Mouse (Mus musculus): ENCODE data around the gene Akap12.

Gene Akap12

GRCm38 (mm10) chr10:4285752-4286151 lies 19.6 kb downstream of the Akap12 start:
- peak; percentile 26 to 51 for DNase-seq

GRCm38 (mm10) chr10:4289171-4289570 lies 23.0 kb downstream of the Akap12 start:
- DNase-seq, result no peak

- DNase-seq, result no peak
Measured at GRCm38 (mm10) chr10:4289636-4290035, 23.5 kb downstream of the Akap12 start.

GRCm38 (mm10) chr10:4290145-4290544 lies 24.0 kb downstream of the Akap12 start:
- DNase-seq, result no peak

GRCm38 (mm10) chr10:4290561-4290960 lies 24.4 kb downstream of the Akap12 start:
- DNase-seq, result no peak

GRCm38 (mm10) chr10:4293418-4293817 lies 27.2 kb downstream of the Akap12 start:
- DNase-seq, result no peak

- DNase-seq, result no peak
Measured at GRCm38 (mm10) chr10:4303558-4303957, 37.4 kb downstream of the Akap12 start.

GRCm38 (mm10) chr10:4323885-4324284 lies 57.7 kb downstream of the Akap12 start:
- DNase-seq, result no peak

GRCm38 (mm10) chr10:4325562-4325961 lies 59.4 kb downstream of the Akap12 start:
- peak in 1 of 2 experiments; percentile 38 for DNase-seq

- DNase-seq, result no peak
Measured at GRCm38 (mm10) chr10:4327716-4328115, 61.5 kb downstream of the Akap12 start.

- DNase-seq, result no peak
Measured at GRCm38 (mm10) chr10:4332228-4332979, 66.2 kb downstream of the Akap12 start.

- peak; percentile 68 to 76 for DNase-seq
Measured at GRCm38 (mm10) chr10:4333319-4333718, 67.1 kb downstream of the Akap12 start.

- peak; percentile 92 to 93 for DNase-seq
Measured at GRCm38 (mm10) chr10:4334039-4334683, 68.0 kb downstream of the Akap12 start.

- peak; percentile 63 to 66 for DNase-seq
Measured at GRCm38 (mm10) chr10:4338863-4339461, 72.8 kb downstream of the Akap12 start.

- DNase-seq, result peak; percentile 60 to 69
Measured at GRCm38 (mm10) chr10:4341430-4341829, 75.2 kb downstream of the Akap12 start.

- DNase-seq, result peak; percentile 92 to 94
Measured at GRCm38 (mm10) chr10:4346489-4347135, 80.4 kb downstream of the Akap12 start.

GRCm38 (mm10) chr10:4347136-4347492 lies 80.9 kb downstream of the Akap12 start:
- no peak for DNase-seq

GRCm38 (mm10) chr10:4347591-4347990 lies 81.4 kb downstream of the Akap12 start:
- peak in 1 of 2 experiments; percentile 24 for DNase-seq

- peak in 1 of 2 experiments; percentile 17 for DNase-seq
Measured at GRCm38 (mm10) chr10:4354371-4355260, 88.4 kb downstream of the Akap12 start.

GRCm38 (mm10) chr10:4355882-4356451 lies 89.8 kb downstream of the Akap12 start:
- DNase-seq, result peak in 1 of 2 experiments; percentile 22

- DNase-seq, result peak in 1 of 2 experiments; percentile 10
Measured at GRCm38 (mm10) chr10:4356640-4357039, 90.5 kb downstream of the Akap12 start.

- no peak for DNase-seq
Measured at GRCm38 (mm10) chr10:4357435-4357834, 91.3 kb downstream of the Akap12 start.

All from lung, postnatal 4 days (tissue).